Mouse (Mus musculus) heart, embryonic 14.5 days (tissue): ENCODE results near the gene Nupr1l. TPM values are rescaled to one million over a fixed set of nuclear protein-coding genes. Genes with fewer than 3 reads are reported as not detected.

Experiments
- ATAC-seq: fragments of 200-750 bp; cut with Nextera tagmentation; 2 replicates; pipeline ENCODE4 v1.8.0; 2017; ENCODE audit warnings: low read depth, moderate TSS enrichment; ENCODE audit not compliant: insufficient number of reproducible peaks, insufficient read depth, low FRiP score
- H3K27ac ChIP-seq, 2 experiments: fragments of 200-500 bp in 1 of 2; fragments of 300-500 bp in 1 of 2; sonication (generic) in 1 of 2; replicated peaks in 1 of 2; 2 replicates each; pipeline ENCODE4 v1.5.1; 2012 to 2014; ENCODE audit warnings: low read depth in 2 of 2, low read length in 2 of 2, control low read depth in 1 of 2, mild to moderate bottlenecking in 1 of 2, mixed read lengths in 1 of 2; ENCODE audit not compliant: control insufficient read depth in 1 of 2, insufficient read depth in 1 of 2
- H3K27me3 ChIP-seq: fragments of 300-500 bp; sonication (generic); 2 replicates; pipeline ENCODE4 v1.6.1; 2014; ENCODE audit warnings: mild to moderate bottlenecking, low read length, control low read depth; ENCODE audit not compliant: control insufficient read depth, insufficient read depth
- H3K36me3 ChIP-seq: fragments of 300-500 bp; sonication (generic); 2 replicates; pipeline ENCODE4 v1.6.1; 2014; ENCODE audit warnings: mild to moderate bottlenecking, control low read depth, low read length, mixed read lengths; ENCODE audit not compliant: control insufficient read depth, insufficient read depth
- H3K4me1 ChIP-seq, 2 experiments: fragments of 200-500 bp in 1 of 2; fragments of 300-500 bp in 1 of 2; sonication (generic) in 1 of 2; 2 replicates each; pipeline ENCODE4 v1.6.1; 2012 to 2014; ENCODE audit warnings: low read length in 2 of 2, control low read depth in 1 of 2, mixed read lengths in 1 of 2; ENCODE audit not compliant: control insufficient read depth in 2 of 2, insufficient read depth in 2 of 2
- H3K4me2 ChIP-seq: fragments of 300-500 bp; sonication (generic); 2 replicates; pipeline ENCODE4 v1.6.1; 2014; ENCODE audit warnings: mild to moderate bottlenecking, low read length
- H3K4me3 ChIP-seq, 2 experiments: fragments of 200-500 bp in 1 of 2; fragments of 300-500 bp in 1 of 2; sonication (generic) in 1 of 2; 2 replicates each; pipeline ENCODE4 v1.5.1; 2012 to 2014; ENCODE audit warnings: low read length in 2 of 2, mild to moderate bottlenecking in 2 of 2, control low read depth in 1 of 2, low read depth in 1 of 2, moderate library complexity in 1 of 2; ENCODE audit not compliant: control insufficient read depth in 1 of 2, insufficient read depth in 1 of 2
- H3K9ac ChIP-seq: fragments of 300-500 bp; sonication (generic); 2 replicates; pipeline ENCODE4 v1.6.1; 2014; ENCODE audit warnings: mild to moderate bottlenecking, low read length
- H3K9me3 ChIP-seq: fragments of 300-500 bp; sonication (generic); 2 replicates; pipeline ENCODE4 v1.6.1; 2016; ENCODE audit warnings: low read length, control low read depth; ENCODE audit not compliant: control insufficient read depth
- WGBS: fragments of 180-500 bp; shearing (Covaris S2); extraction: QIAGEN DNeasy Blood & Tissue Kit; methylation state at CpG from one replicate; pipeline ENCODE4 v1.1.7; 2014; 5-methylcytosine and 5-hydroxymethylcytosine counted together
- polyA plus RNA-seq: library from polyadenylated mRNA; unstranded; fragments of >200 nt; fragmentation: Nextera tagmentation; extraction: Ambion mirVana; gene quantifications from 2 replicates; pipeline ENCODE4 v1.2.1, GENCODE M21; 2014

Nupr1l gene
- polyA plus RNA-seq, 1 experiment from 2014 or later: 2.9 TPM

- no peak overlapping the region for H3K4me3 ChIP-seq
- H3K4me1 ChIP-seq: peaks cover 4 to 9% of the 10 kb centered on the region in 2 experiments; a peak in 3 of 4 replicates
- no peaks in the 10 kb centered on the region for H3K9me3 ChIP-seq
- no peak overlapping the region for H3K4me2 ChIP-seq
- ATAC-seq: no peak
- WGBS: 77% methylated on average over 4 of the region's 4 CpGs
- H3K36me3 ChIP-seq: no peaks in the 10 kb centered on the region
- no peak overlapping the region for H3K9ac ChIP-seq
- no peak overlapping the region for H3K27ac ChIP-seq
- H3K27me3 ChIP-seq: no peaks in the 10 kb centered on the region
Observed at GRCm38 (mm10) chr5:129952143-129952542, 43.8 kb downstream of the Nupr1l start.

- Histone ChIP-seq H3K4me3 (no peak overlapping the region), H3K9ac (no peak overlapping the region), H3K4me1 (peaks cover 4 to 9% of the 10 kb centered on the region in 2 experiments; a peak in 3 of 4 replicates), H3K4me2 (no peak overlapping the region), H3K9me3 (no peaks in the 10 kb centered on the region), H3K27ac (no peak overlapping the region), H3K27me3 (no peaks in the 10 kb centered on the region), H3K36me3 (no peaks in the 10 kb centered on the region)
- no peak for ATAC-seq
- WGBS: 36% methylated on average over 5 of the region's 5 CpGs
Observed at GRCm38 (mm10) chr5:129954473-129955254, 46.3 kb downstream of the Nupr1l start.

- no peak overlapping the region for H3K4me2 ChIP-seq
- no peak for ATAC-seq
- no peaks in the 10 kb centered on the region for H3K9me3 ChIP-seq
- H3K27ac ChIP-seq: no peak overlapping the region
- no peaks in the 10 kb centered on the region for H3K27me3 ChIP-seq
- no peaks in the 10 kb centered on the region for H3K36me3 ChIP-seq
- no peak overlapping the region for H3K4me3 ChIP-seq
- WGBS: 71% methylated on average over 6 of the region's 6 CpGs
- H3K4me1 ChIP-seq: peaks cover 4 to 9% of the 10 kb centered on the region in 2 experiments; a peak in 3 of 4 replicates
- no peak overlapping the region for H3K9ac ChIP-seq
Observed at GRCm38 (mm10) chr5:129955792-129956191, 47.5 kb downstream of the Nupr1l start.

- 57% methylated on average over 4 of the region's 4 CpGs for WGBS
- Histone ChIP-seq H3K9ac (no peak overlapping the region), H3K9me3 (no peaks in the 10 kb centered on the region), H3K4me1 (no peaks in the 10 kb centered on the region), H3K27ac (no peak overlapping the region), H3K4me2 (no peak overlapping the region), H3K36me3 (no peaks in the 10 kb centered on the region), H3K27me3 (no peaks in the 10 kb centered on the region), H3K4me3 (no peak overlapping the region)
- ATAC-seq: no peak
Observed at GRCm38 (mm10) chr5:129963224-129963623, 54.9 kb downstream of the Nupr1l start.

Other genes starting within 250 kb of the Nupr1l start
- 3.9 and 4.6 TPM in 2 replicates for gene Zfp11, start 238.4 kb upstream of the Nupr1l start, polyA plus RNA-seq
- gene Sept14, start 200.0 kb upstream of the Nupr1l start, polyA plus RNA-seq: not detected in 2 replicates
- gene Mrps17, start 193.0 kb upstream of the Nupr1l start, polyA plus RNA-seq: 171 and 176 TPM in 2 replicates
- gene Nipsnap2, start 183.5 kb upstream of the Nupr1l start, polyA plus RNA-seq: 363 and 384 TPM in 2 replicates
- gene Psph, start 121.1 kb upstream of the Nupr1l start, polyA plus RNA-seq: 28.8 and 29.7 TPM in 2 replicates
- gene Sumf2, start 61.6 kb upstream of the Nupr1l start, polyA plus RNA-seq: 26.2 and 26.8 TPM in 2 replicates
- gene Chchd2, start 21.1 kb upstream of the Nupr1l start, polyA plus RNA-seq: 1,002 and 1,067 TPM in 2 replicates
- gene Zbed5, start 12.8 kb upstream of the Nupr1l start, polyA plus RNA-seq: 3.2 and 3.4 TPM in 2 replicates
- gene Phkg1, start 10.0 kb upstream of the Nupr1l start, polyA plus RNA-seq: 1.00 and 2.4 TPM in 2 replicates
- gene Vkorc1l1, start 33.4 kb downstream of the Nupr1l start, polyA plus RNA-seq: 13.1 and 14.5 TPM in 2 replicates
- gene Gusb, start 94.5 kb downstream of the Nupr1l start, polyA plus RNA-seq: 49.2 and 54.2 TPM in 2 replicates
- 16.4 and 19.3 TPM in 2 replicates for gene Asl, start 120.7 kb downstream of the Nupr1l start, polyA plus RNA-seq
- 15.1 and 16.3 TPM in 2 replicates for gene Crcp, start 120.8 kb downstream of the Nupr1l start, polyA plus RNA-seq
- gene Tpst1, start 164.8 kb downstream of the Nupr1l start, polyA plus RNA-seq: 23.0 and 24.5 TPM in 2 replicates
- gene Kctd7, start 236.3 kb downstream of the Nupr1l start, polyA plus RNA-seq: 4.8 TPM in 2 replicates